Mouse (Mus musculus) liver, adult (tissue): Measurements from ENCODE around the gene Sp8.

Experiments
- GATA4 ChIP-seq: IDR thresholded peaks from 2 replicates; pipeline ENCODE4 v1.6.1; 2014; ENCODE audit warnings: mild to moderate bottlenecking, low read length; ENCODE audit not compliant: insufficient replicate concordance

Gene Sp8

DNA sequence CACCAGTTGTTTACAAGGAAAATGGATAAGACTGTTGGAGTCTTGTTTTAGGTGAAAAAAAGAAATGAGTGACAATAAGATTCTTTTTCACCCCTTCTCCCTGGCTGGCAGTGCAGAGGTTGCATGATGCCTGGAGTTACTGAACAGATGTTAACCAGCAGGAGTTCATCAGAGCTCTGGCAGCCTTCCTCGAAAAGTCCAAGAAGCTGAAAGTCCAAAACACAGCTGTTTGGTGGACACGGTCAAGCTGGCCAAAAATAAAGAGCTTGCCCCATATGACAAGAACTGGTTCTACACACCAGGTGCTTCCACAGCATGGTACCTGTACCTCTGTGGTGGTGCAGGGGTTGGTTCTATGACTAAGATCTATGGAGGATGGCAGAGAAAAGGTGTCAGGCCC lies 41.8 kb downstream of the Sp8 start:
- TF ChIP-seq GATA4, result no peak
